Mouse (Mus musculus): ENCODE measurements around the gene Cpne6.

Cpne6 gene

DNA sequence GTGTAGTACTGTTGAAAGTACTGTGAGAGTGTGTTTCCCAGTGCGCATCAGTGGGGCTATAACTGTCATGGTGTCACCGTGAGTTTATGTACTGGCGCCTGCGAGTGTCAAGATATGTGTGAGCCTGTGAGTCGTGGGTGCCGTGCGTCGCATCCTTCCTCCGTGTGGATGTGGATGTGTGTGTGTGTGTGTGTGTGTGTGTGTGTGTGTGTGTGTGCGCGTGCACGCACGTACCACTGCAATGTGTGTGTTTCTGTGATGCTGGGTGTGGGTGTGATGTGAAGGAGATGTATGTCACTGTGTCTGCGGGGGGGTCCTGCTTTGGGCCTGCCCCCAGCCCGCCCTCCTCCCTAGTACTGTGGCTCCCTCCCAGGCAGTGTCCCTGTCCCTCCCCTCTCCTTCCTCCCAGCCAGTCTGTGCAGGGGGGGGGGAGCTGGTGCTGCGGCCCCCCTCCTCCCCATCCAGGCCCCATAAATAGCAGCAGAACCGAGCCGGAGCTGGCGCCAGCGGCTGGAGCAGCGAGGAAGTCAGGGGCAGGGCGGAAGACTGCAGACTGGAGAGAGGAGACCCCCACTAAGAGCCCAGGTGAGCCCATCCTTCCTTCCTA is at the start of gene Cpne6:
Cpne6 (plus strand) TSS at position 321 of the 607 bp plus-strand sequence.
- no peak for DNase-seq (ENCODE audit: low read depth, low spot score)

- DNase-seq (ENCODE audit: low read depth, low spot score), result no peak
Observed at GRCm38 (mm10) chr14:55461757-55462156, 48.5 kb upstream of the Cpne6 start.

DNA sequence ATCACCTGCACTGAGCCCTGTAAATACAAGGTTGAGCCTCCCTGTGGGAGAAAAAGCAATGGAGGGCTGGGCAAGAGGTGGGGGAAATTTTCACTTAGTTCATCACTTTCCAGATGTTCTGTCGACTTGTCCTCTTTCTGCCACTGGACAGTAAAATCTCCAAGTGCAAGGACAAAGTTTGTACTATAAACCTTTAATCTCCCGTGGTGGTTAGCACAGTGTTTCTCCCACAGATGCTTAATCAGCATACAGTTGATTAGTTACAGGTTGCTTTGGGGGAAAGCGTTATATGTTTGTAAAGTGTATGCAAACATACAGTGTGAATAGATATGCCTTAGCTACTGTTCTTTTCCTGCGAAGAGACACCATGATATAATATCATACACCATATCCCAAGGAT is 43.8 kb upstream of the Cpne6 start:
- no peak for DNase-seq (ENCODE audit: low read depth, low spot score)

DNA sequence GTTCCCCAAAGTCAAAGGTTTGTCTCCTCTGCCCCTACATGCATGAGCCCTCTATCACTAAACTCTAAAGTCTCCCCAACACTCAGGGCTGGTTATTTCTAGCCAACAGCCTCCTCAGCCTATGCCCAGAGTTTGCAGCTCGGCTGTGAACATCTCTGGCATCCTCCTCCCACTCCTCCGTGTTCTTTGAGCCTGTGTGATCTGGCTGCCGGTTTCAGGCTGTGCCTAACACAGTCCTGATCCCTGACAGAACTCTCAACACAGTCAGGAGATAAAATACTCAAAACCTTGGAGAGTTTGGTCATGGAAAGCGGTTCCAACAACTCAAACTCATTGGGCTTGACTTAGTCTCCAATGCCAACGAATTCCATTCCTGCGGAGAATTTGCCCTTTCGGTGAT is 43.1 kb upstream of the Cpne6 start:
- DNase-seq (ENCODE audit: low read depth, low spot score), result no peak

DNA sequence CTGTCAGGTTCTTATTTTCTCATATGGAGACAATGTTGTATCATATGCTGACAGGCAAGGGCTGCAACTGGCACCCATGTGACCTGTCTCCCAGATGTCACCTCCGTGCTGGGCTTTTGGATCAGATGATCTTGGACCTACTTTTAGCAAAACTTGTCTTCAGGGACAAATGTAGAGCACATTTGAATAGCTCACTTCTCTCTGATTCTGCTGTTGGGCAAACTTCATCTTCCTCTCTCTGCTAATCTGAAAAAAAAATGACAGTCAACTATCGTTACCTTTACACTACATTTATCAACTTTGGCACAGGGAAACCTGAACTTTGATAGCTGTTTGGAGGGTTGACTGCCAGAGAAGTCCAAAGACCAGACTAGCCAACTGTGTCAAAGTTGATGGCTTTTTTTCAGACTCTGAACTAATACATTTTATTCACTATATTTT is 41.9 kb upstream of the Cpne6 start:
- no peak for DNase-seq (ENCODE audit: low read depth, low spot score)

DNA sequence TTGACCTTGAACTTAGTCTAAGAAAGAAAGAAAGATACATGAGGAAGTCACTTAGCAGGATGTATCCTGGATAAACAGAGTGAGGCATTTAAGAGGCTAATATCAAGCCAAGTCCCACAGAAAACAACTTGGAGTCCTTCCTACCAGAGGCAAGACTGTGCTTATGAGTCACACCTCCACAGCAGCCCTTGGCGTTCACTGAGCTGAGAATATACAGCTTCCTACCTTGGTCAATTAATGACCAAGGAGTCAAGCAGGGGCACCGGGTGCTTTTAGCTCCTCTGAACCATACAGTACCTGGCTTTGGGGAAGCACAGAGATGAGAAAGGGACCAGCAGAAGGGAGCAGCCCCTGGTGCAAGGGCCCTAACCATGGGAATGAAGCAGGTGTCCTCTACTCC is 41.2 kb upstream of the Cpne6 start:
- DNase-seq (ENCODE audit: low read depth, low spot score), result no peak

GRCm38 (mm10) chr14:55469821-55470220 is 40.4 kb upstream of the Cpne6 start:
- no peak for DNase-seq (ENCODE audit: low read depth, low spot score)

GRCm38 (mm10) chr14:55470806-55471205 is 39.4 kb upstream of the Cpne6 start:
- DNase-seq (ENCODE audit: low read depth, low spot score), result no peak

GRCm38 (mm10) chr14:55475654-55476053 is 34.6 kb upstream of the Cpne6 start:
- no peak for DNase-seq (ENCODE audit: low read depth, low spot score)

DNA sequence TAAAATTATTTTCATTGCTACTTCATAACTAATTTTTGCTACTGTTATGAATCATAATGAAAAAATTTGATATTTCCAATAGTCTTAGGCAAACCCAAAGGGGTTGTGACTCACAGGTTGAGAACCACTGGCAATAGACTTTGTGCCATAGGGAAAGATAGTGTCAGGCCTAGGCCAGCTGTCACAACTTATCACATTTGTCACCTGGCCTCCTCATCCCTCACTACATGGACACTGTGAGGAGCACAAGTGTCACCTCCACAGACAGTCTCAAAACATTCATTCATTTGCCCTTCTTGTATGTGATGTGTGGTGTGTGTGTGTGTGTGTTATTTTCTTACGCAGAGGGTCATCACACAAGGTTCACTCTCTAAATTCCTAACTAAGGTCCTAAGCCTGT is 32.8 kb upstream of the Cpne6 start:
- no peak for DNase-seq (ENCODE audit: low read depth, low spot score)

- no peak for DNase-seq (ENCODE audit: low read depth, low spot score)
Observed at GRCm38 (mm10) chr14:55477829-55478228, 32.4 kb upstream of the Cpne6 start.

DNA sequence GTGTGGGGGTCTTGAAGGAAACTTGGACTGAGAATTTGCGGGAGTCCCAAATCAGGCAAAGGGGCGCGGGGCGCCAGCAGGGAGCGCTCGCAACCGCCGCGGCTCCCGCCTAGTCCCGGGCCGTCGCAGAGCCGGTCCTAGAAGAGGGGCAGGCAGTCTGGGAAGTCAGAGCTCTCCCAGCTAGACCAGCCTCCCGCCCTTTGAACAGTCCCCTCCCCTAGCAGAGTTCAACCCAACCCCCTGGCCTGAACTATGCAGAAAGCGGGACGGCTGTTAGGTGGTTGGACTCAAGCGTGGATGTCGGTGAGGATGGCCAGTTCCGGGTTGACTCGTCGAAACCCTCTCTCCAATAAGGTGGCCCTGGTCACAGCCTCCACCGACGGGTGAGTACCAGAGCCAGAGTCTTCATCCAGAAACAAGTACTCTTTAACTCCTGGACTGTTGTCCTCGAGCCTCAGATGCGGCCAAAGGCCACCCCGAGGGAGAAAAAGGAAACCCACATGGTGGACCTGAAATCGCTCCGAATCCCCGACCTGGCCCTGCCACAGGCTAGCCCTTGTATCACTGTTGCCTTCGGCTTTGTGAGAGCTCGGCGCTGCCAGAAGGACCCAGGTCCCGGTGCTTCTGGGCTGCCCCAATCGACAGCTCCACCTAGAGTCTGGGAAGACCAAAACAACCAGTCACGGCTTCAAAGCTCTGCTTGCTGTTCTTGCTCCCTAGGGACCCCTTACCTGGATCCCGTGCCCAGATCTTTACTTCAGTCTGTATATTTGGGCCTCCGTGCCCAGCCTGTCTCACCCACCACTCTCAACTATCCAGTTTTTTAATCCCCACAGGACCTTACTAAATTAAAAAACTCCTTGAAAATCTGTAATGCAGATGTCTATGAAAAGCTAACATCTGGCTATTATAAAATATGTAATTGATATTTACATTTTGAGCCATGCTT is 31.3 kb upstream of the Cpne6 start, which contains the start of gene Dhrs4:
Dhrs4 (plus strand) TSS at position 108 of the 949 bp plus-strand sequence.
- DNase-seq (ENCODE audit: low read depth, low spot score), result peak; percentile 64

GRCm38 (mm10) chr14:55479629-55480028 is 30.6 kb upstream of the Cpne6 start:
- DNase-seq (ENCODE audit: low read depth, low spot score), result no peak

DNA sequence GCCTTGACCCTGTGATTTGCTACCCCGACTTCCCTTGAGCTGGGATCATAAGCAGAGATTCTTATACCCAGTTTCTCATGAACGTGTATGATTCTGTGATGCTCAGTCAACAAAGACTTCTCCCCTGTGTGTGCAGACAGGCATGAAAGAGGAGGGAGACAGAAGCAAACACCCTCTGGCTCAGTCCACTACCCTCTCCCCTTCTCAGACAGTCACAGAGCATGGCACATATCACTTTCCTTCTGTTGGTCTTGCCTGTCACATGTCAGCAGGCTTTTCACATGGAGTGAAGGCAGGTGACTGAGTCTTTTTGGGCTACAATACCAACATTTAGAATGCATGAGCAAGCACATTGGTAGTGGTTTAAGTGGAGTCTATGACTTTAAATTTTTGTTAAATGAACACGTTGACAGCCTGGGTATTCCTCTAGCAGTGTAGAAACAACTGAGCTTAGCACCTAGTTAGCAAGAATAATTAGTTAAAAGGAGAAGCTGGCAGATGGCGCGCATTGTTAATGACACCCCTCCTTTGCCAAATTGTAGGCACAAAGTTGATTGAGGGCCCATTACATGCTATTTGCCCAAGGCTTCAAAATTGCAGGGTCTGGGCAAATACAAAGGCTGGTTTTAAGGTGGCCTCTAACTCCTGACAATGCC is 25.7 kb upstream of the Cpne6 start:
- DNase-seq (ENCODE audit: low read depth, low spot score), result no peak

- DNase-seq (ENCODE audit: low read depth, low spot score), result no peak
Observed at GRCm38 (mm10) chr14:55486836-55487235, 23.4 kb upstream of the Cpne6 start.

DNA sequence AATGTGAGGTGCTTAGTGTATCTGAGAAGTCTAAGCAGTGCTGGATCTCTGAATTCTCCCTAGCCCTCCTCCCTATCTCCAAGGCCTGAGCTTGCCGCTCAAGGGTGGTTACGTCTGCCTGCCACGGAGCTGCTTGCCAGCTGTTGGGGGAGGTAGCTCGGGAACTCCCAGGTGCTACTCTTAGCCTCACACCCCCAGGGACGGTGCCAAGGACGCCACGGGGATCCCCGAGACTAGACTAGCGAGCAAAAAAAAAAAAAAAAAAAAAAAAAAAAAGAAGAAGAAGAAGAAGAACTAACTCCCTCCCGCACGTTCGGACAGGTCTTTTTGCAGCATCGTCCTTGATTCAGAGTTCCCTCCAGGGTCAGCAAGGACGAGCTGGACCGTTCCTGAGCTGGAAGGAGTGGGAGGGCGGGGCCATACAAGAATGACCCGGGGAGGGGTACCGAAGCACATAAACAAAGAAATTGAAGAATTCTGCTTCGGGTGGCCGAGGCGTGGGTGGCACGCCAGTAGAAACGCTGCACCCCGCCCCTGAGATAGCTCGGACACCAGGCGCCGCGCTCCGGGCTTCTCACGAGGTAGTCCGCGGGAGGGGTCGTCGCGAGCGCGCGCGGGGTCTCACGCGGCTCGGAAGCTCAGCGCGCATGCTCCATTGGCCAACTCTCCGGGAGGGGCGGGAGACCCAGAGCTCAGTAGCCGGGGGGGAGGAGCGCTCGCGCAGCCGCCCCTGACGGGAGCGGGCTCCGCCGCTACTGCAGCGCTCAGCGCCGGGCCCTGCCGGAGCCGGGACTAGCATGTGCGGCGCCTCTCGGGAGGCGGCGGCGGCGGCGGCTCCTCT is 19.7 kb upstream of the Cpne6 start, which contains the start of gene Carmil3:
Carmil3 (plus strand) TSS at position 291 of the 841 bp plus-strand sequence.
- DNase-seq (ENCODE audit: low read depth, low spot score), result peak; percentile 70

GRCm38 (mm10) chr14:55491291-55491833 is 18.9 kb upstream of the Cpne6 start:
- no peak for DNase-seq (ENCODE audit: low read depth, low spot score)

GRCm38 (mm10) chr14:55492103-55492502 is 18.1 kb upstream of the Cpne6 start:
- no peak for DNase-seq (ENCODE audit: low read depth, low spot score)

GRCm38 (mm10) chr14:55495509-55496240 is 14.6 kb upstream of the Cpne6 start:
- no peak for DNase-seq (ENCODE audit: low read depth, low spot score)

DNA sequence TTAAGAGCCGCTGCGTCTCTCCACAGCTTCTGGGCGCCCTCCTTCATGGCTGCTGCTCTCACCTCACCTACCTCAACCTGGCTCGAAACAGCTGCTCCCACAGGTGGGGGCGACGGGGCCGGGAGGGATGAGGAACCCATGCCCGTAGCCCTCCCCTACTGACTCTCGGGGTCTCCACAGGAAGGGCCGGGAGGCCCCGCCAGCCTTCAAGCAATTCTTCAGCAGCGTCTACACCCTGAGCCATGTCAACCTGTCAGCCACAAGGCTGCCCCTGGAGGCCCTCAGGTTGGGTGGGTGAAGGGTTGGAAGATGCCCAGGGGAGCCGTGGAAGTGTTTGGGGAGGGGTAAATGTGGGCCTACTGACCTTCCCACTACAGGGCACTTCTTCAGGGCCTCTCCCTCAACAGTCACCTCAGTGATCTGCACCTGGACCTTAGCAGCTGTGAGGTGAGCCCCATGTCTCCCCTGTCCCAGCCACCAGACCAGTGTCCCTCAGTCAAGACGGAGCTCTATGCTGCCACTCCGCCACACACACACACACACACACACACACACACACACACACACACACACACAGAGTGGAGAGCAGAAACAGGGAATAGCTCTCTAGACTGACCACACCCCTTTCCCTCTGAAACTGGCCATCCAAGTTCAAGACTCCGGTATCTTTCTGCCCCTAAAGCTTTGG is 13.3 kb upstream of the Cpne6 start:
- DNase-seq (ENCODE audit: low read depth, low spot score), result no peak

Data from retina, adult 2 months (tissue).